Mouse (Mus musculus) embryonic fibroblast, embryonic 13.5 days (primary cell): ENCODE data around the gene Dagla. TPM values are rescaled to one million over a fixed set of nuclear protein-coding genes. Genes with fewer than 3 reads are reported as not detected.

ENCODE experiments used
- H3K27ac ChIP-seq: 2 replicates; pipeline ENCODE4 v1.5.1; 2012; ENCODE audit warnings: low read length, control low read depth, inconsistent platforms; ENCODE audit not compliant: insufficient read depth
- H3K4me1 ChIP-seq: 2 replicates; pipeline ENCODE4 v1.6.1; 2011; ENCODE audit warnings: low read length; ENCODE audit not compliant: control insufficient read depth, insufficient read depth
- H3K4me3 ChIP-seq: 2 replicates; pipeline ENCODE4 v1.5.1; 2011; ENCODE audit warnings: mild to moderate bottlenecking, control low read depth, low read length; ENCODE audit not compliant: insufficient read depth
- CTCF ChIP-seq: IDR thresholded peaks from 2 replicates; pipeline ENCODE4 v1.5.1; 2011; ENCODE audit warnings: mild to moderate bottlenecking, control low read depth, low read length, moderate library complexity, borderline replicate concordance; ENCODE audit not compliant: insufficient read depth
- POLR2A ChIP-seq: IDR thresholded peaks from 2 replicates; pipeline ENCODE4 v1.6.1; 2011; ENCODE audit warnings: low read depth, mild to moderate bottlenecking, control low read depth, low read length, moderate library complexity
- polyA plus RNA-seq: library from polyadenylated mRNA; stranded (reverse); fragments of >200 nt; gene quantifications from 2 replicates; pipeline ENCODE4 v1.2.4, GENCODE M21; 2011; ENCODE audit warnings: low read depth; ENCODE audit not compliant: missing spikeins, insufficient read length

The Dagla gene
- polyA plus RNA-seq, 1 experiment = 5.8 TPM

GRCm38 (mm10) chr19:10247165-10247564 lies 57.5 kb downstream of the Dagla start:
- Histone ChIP-seq H3K4me1 (no peaks in the 10 kb centered on the region), H3K27ac (no peak overlapping the region), H3K4me3 (no peak overlapping the region)
- TF ChIP-seq CTCF = no peak
- no peak for TF ChIP-seq POLR2A

- TF ChIP-seq POLR2A = no peak
- TF ChIP-seq CTCF = peak; percentile 38; the same call in 1 of the 2 replicates
- H3K27ac ChIP-seq = no peak overlapping the region
- no peaks in the 10 kb centered on the region for H3K4me1 ChIP-seq
Observed at GRCm38 (mm10) chr19:10244183-10244582, 60.5 kb downstream of the Dagla start.

GRCm38 (mm10) chr19:10242916-10243315 lies 61.8 kb downstream of the Dagla start:
- Histone ChIP-seq H3K27ac (no peak overlapping the region), H3K4me1 (no peaks in the 10 kb centered on the region), H3K4me3 (no peak overlapping the region)
- TF ChIP-seq CTCF = no peak
- no peak for TF ChIP-seq POLR2A

More at GRCm38 (mm10) chr19:10244183-10244582, 60.5 kb downstream of the Dagla start:
- no peak overlapping the region for H3K4me3 ChIP-seq

DNA sequence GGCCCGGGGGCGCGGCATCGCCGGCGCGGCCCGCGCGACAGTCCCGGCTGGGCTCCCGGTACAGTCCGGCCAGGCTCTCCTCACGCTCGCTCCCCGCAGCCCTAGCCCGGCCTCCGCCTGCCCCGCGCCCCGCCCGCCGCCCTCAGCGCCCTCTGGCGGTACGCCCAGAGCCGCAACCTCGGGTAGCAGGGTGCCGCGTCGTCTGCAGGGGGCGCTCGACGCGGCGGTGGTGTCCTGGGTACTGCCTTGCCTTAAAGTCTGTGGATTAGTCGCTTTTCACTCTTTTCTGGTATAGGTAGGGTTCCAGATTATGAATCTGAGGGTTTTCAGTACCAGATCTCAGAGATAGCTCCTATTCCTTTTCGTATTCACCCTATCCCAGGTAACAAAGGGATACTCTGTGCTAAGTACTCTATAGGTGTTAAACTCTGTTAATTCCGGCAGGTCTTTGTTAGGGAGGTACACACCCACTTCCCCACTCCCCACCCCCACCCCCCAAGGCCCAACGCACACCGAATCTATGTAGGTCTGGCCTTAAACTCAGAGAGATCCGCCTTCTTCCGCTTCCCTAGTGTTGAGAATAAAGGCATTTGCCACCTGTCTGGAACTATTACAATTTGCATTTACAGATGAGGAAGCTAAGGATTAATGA lies 63.9 kb downstream of the Dagla start, which contains the start of gene Myrf:
TSS of gene Myrf (minus strand) at position 95 of the 652 bp plus-strand sequence.
- TF ChIP-seq CTCF (peak; percentile 98), POLR2A (no peak)
- peak within 1 kb of the TSS; percentile 12; the same call in 1 of the 2 replicates for H3K4me3 ChIP-seq
- no peak within 1 kb of the TSS for H3K27ac ChIP-seq
- H3K4me1 ChIP-seq = no peaks in the 10 kb centered on the region

DNA sequence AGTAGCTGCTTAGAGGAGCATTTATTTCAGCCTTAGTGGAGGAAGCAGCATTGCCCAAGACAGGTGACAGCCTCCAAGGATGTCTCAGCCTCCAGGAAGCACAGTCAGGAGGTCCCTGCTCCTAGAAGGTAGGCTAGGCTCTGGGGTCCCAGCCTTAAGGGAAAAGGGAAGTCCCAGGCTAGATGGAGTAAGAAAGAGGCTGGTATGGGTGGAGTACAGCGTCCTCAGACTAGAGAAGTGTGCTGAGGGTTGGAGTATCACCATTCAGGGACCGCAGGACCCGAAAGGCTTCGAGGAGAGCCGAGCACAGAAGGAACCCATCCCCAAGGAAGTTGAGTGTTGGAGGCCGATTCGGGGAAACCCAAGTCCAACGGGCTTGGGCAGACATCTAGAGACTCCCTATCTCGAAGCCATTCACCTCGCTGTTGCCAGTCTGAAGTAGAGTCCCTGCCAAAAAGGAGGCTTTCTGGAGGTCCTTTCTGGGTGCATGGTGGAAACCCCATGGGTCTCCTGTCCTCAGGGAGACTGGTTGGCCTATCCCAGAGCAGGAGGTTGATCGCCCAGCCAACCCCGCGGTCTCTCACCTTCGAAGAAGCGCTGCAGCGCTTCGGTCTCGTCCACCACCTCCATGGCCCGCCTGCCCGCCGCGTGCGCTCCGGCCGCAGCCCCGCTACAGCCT lies 64.6 kb downstream of the Dagla start:
- TF ChIP-seq CTCF (no peak), POLR2A (no peak)
- no peaks in the 10 kb centered on the region for H3K4me1 ChIP-seq
- H3K27ac ChIP-seq = no peak overlapping the region
- peak overlapping the region; percentile 12; the same call in 1 of the 2 replicates for H3K4me3 ChIP-seq

DNA sequence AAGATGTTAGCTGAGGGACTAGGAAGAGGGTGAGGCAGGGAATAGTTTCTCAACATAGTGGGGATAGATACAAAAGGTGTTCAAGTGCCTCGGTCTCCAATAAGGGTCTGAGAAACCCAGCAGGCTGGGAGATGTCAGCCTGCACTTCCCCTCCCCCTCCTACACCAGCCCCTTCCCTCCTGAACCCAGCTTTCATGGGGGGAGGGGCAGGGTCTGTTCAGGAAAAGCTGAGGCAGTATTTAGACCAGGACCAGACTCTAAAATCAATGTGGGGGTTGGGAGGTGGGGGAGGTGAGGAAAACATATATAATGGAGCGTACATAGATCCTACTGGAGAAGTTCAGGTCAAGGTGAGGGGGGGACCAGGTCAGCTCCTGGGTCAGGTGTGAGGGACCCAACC lies 65.3 kb downstream of the Dagla start:
- Histone ChIP-seq H3K4me3 (no peak overlapping the region), H3K27ac (no peak overlapping the region), H3K4me1 (no peaks in the 10 kb centered on the region)
- TF ChIP-seq CTCF (no peak), POLR2A (no peak)

DNA sequence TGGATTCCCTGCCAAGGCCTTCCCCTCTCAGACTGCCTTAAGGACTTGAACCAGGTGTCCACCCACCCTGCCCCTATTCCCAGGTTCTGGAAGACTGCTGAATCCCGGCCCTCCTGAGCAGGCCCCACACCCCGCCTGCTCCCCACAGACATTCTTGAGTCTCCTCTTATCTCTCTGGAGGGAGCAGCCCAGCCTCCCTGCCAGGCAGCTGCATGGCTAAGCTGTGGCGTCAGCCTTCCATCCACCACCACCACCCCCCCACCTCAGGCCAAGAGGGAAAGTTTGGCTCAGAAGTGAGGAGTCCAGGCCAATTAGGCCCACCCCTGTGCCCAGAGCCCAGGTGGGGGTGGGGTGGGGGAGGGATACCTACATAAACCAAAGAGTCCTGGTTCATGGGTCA lies 66.2 kb downstream of the Dagla start:
- Histone ChIP-seq H3K27ac (no peak overlapping the region), H3K4me3 (no peak overlapping the region)

GRCm38 (mm10) chr19:10235784-10236565 lies 68.7 kb downstream of the Dagla start:
- Histone ChIP-seq H3K27ac (no peak overlapping the region), H3K4me1 (no peaks in the 10 kb centered on the region), H3K4me3 (no peak overlapping the region)
- TF ChIP-seq POLR2A (no peak), CTCF (no peak)

More for the DNA sequence above, 66.2 kb downstream of the Dagla start:
- no peaks in the 10 kb centered on the region for H3K4me1 ChIP-seq
- no peak for TF ChIP-seq CTCF

GRCm38 (mm10) chr19:10232327-10233017 lies 72.2 kb downstream of the Dagla start:
- no peak overlapping the region for H3K4me3 ChIP-seq
- no peaks in the 10 kb centered on the region for H3K4me1 ChIP-seq

More at GRCm38 (mm10) chr19:10232327-10233017, 72.2 kb downstream of the Dagla start:
- no peak overlapping the region for H3K27ac ChIP-seq
- TF ChIP-seq POLR2A = no peak
- TF ChIP-seq CTCF = no peak
